Mouse (Mus musculus): ENCODE measurements around the gene 2510039O18Rik.

Gene 2510039O18Rik

GRCm38 (mm10) chr4:147940576-147941044, at the start of gene 2510039O18Rik:
Gene 2510039O18Rik, plus strand, starts transcription at chr4:147940895.
- peak; percentile 81 to 82 for DNase-seq

- no peak for DNase-seq
Observed at GRCm38 (mm10) chr4:147895815-147896330, 44.8 kb upstream of the 2510039O18Rik start.

DNA sequence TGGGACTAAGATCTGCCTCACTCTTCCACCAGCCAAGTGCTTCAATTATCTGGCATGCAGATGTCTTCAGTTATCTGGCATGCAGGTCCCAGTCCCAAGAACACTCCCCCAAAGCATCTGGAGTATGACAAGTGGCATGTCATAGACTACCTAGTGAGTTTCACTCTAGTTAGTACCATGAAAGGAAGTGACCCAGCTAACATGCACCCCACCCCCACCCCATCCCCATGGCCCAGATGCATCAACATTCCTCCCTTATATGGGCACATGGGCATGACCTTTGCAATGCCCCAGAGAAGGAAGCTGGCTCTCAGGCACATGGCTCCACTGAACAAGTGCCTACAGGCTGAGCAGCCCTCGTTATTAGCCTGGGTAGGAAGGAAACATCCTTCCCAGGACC, 44.3 kb upstream of the 2510039O18Rik start:
- DNase-seq, result no peak

DNA sequence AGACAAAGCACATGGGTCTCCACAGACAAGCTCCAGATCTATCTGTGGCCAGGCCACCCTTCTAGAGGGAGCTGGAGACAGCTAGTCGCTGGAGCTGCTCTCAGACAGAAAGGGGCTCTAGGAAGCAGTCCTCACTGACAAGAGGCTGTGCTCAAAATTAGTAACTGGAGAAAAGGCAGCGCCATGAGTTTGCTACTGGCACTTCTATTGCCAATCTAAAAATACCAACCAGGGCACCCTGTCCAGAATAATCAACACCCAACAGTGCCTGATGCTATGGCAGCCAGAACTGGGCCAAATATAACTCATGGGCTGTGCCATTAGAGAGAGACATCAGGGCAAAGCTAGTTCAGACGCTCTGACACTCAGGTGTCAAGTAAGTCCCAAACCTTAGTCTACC, 43.3 kb upstream of the 2510039O18Rik start:
- DNase-seq, result peak; percentile 18 to 41

- no peak for DNase-seq
Observed at GRCm38 (mm10) chr4:147900452-147900851, 40.2 kb upstream of the 2510039O18Rik start.

- no peak for DNase-seq
Observed at GRCm38 (mm10) chr4:147902906-147903500, 37.7 kb upstream of the 2510039O18Rik start.

GRCm38 (mm10) chr4:147903601-147904000, 37.1 kb upstream of the 2510039O18Rik start:
- no peak for DNase-seq

DNA sequence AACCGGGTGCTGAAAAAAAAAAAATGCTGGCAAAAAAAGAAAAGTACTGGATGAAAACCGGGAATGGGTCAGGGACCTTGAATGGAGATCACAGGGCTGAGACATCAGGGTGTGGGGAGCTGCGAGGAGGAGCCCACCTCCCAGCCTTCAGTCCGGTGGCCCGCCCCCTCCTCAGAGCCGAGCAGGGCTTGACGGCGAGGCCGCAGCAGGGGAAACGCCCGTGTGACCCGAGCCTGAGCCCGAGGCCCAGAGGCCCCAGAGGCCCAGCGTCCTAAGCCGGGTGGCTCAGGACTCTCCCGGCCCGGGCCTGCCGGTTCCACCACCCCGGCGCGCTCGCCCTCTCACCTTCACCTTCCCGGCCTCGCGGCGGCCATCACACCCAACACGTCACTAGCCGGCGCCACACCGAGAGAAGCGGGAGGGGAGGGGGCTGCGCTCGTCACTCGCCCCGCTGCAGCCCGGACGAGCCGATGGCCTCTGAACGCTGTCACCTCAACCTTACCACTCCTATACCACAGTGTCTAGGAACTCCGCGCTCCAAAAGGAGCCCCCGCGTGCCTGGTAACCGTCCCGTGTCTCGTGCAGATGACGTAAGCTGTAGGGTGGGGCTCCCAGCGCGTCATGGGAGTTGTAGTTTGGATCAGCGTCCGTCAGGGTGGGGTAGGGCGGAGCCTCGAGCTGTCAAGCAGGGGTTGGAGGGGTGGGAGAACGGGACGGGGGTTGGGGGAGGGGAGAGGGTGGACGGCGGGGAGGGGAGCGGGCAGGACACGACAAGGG, 36.2 kb upstream of the 2510039O18Rik start, which contains the start of gene Mfn2:
Mfn2 (minus strand) TSS at position 392 of the 777 bp plus-strand sequence.
- peak; percentile 89 to 91 for DNase-seq

DNA sequence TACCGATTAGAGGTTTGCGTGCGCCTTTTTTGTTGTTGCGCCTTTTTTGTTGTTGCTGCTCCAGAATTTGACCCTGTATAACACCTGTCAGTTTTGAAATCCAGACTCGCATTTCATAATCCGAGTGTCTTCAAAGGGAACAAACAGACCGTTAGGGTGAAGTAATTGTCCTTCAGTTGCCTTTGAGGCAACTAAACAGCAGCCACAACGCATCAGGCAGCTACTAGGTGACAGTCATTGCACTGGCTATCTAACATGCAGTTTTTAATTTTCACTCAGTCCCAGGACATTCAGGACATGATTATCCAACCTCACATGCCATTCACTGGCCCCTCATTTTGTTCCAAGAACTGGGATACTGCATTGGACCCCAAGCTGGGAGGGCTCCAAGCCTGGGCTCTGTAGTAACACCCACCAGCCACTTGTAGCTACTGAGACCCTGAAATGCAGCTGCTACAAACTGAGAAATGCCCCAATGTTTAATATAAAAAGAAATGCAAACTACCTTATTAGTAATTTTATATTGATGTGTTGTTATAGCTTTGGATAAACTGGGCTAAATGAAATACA, 35.5 kb upstream of the 2510039O18Rik start:
- DNase-seq, result no peak

DNA sequence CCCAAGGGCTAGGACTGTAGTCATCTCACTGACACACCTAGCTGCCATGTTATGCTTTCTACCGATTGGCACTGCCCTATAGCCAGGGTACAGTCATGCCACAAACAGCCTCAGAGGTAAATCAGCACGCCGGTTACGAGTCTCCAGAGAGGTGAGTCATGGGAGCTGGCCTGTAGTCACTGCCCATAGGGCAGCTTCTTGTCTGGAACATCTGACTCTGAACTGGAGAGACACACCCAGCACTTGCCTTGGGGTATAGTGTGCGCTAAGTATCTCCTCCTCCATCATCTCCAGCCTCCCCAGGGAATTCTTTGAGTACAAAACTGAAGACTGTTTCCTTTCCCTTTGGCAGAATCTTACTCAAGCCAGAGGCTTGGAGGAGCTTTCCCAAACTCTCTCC, 34.5 kb upstream of the 2510039O18Rik start:
- no peak for DNase-seq

- no peak for DNase-seq
Observed at GRCm38 (mm10) chr4:147909486-147909885, 31.2 kb upstream of the 2510039O18Rik start.

- peak; percentile 22 to 37 for DNase-seq
Observed at GRCm38 (mm10) chr4:147918459-147919121, 22.1 kb upstream of the 2510039O18Rik start.

- no peak for DNase-seq
Observed at GRCm38 (mm10) chr4:147920973-147921372, 19.7 kb upstream of the 2510039O18Rik start.

DNA sequence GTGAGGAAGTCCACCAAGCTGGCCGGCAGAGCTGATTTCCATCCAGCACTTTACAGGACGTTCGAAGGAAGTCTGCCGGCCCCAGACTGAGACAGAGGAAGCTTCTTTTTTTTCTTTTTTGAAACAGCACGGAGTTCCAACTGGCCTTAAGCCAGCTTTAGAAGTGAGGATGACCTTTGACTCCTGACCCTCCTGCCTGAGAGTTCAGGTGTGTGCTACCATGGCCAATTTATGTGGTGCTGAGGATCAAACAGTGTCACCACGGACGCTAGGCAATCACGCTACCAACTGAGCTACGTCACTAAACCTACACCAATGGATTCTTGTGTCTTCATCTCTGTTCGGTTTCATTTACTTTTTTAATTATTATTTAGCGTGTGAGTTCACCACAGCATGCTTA, 18.4 kb upstream of the 2510039O18Rik start:
- no peak for DNase-seq

DNA sequence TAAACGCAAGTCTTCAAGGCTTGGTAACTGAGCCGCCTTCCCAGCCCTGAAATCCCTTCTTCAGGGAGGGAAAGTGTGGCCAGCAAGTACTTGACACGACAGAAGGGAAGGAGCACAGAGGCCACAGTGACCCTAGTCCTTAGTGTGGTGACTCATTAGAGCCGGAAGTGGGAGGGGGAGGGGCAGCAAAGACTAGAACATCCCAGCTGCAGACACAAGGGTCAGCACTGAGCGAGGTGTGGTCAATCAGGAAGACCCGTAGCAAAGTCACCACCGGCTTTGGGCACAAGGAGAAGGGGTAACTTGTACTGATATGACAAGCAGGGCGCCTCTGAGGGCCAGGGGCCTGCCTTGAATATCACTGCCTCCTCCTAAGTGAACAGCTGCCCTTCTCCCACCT, 13.0 kb upstream of the 2510039O18Rik start:
- no peak for DNase-seq

DNA sequence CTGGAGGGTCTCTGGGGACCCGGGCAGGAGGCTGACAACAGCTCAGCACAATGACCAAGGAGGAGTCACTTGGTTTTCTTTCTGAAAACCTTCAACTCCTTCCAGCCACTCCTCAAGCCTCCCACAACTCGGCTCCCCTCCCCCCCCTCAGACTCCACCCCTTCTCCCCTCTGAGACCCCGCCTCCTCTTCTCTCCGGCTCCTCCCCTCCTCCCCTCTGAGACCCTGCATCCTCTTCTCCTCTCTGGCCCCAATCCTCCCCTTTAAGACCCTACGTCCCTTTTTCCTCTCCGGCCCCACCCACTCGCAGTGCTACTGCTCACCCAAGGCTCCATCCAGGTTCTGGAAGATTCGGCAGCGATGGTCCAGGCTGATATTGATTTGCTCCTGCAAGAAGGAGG, 12.6 kb upstream of the 2510039O18Rik start:
- no peak for DNase-seq

GRCm38 (mm10) chr4:147928540-147928939, 12.2 kb upstream of the 2510039O18Rik start:
- DNase-seq, result no peak

DNA sequence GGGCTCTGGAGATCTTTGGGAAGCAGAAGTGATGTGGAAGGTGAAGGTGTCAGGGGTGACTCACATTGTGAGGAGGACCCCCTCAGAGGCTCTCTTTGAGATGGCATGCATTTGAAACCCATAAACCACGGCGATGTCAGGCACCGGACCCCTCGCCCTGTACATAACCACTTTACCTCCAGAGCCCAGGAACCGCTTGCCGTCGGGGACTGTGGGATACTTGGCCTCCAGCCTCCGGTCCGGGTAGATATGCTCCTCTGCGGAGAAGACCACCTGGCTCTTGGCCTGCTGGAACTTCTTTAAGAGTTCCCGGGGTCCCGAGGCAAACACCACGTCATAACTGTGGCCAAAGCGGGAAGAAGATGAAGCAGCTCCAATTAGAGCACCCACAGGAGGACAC, 9.7 kb upstream of the 2510039O18Rik start:
- DNase-seq, result no peak

DNA sequence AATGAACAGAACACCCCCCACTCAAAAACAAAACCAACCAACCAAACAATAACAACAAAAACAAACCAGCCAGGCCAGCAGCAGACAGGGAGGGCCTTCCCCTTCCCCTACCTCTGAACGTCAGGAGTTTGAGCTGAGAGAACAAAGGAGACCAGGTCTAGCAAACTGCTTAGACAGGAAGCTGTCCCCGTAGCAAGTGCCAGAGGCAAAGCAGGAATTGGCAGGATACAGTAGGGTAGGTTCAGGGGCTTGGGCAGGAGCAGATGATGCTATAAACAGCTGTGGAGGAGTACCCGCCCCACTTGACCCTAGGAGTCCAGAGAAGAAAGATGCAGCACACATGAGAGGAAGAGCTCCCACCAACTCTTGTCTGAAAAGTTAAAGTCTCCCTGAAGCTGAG, 6.6 kb upstream of the 2510039O18Rik start:
- no peak for DNase-seq

GRCm38 (mm10) chr4:147934611-147935010, 6.1 kb upstream of the 2510039O18Rik start:
- no peak for DNase-seq

- no peak for DNase-seq
Observed at GRCm38 (mm10) chr4:147935904-147936303, 4.8 kb upstream of the 2510039O18Rik start.

GRCm38 (mm10) chr4:147936331-147936954, 4.3 kb upstream of the 2510039O18Rik start, which contains the start of gene Plod1:
Gene Plod1, minus strand, starts transcription at chr4:147936767.
- peak; percentile 67 to 71 for DNase-seq
